Mouse (Mus musculus): ENCODE measurements around the gene Sept4. TPM values are rescaled to one million over a fixed set of nuclear protein-coding genes. Genes with fewer than 3 reads are reported as not detected.

Sept4 gene
- polyA plus RNA-seq, 1 experiment from 2014 or later, result 8.0 TPM

DNA sequence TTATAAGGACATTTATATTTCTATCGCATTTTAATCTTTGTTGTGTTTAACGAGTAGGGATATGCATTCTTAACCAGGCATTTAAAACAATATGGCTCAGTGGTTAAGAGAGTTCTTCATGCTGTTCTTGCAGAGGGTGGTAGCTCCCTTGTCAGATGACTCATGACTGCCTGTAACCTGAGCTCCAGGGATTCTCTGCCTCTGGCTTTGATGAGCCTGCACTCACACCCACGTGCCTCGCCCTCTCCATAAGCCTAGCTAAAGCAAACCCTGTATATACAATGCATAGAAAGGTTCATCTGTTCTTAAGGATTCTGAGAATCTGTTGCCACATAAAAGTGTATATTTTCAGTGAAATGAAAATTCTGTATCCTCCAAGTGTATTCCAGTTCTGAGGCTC is 54.5 kb downstream of the Sept4 start:
- no peak overlapping the region for H3K4me3 ChIP-seq (ENCODE audit: low read depth, low read length)
- H3K9me3 ChIP-seq (ENCODE audit: control insufficient read depth, low read length), result no peaks in the 10 kb centered on the region
- DNase-seq (ENCODE audit: low spot score), result no peak
- H3K36me3 ChIP-seq (ENCODE audit: control insufficient read depth, insufficient read depth, low read length), result no peaks in the 10 kb centered on the region; the same call in 1 of the 2 replicates
- H3K4me2 ChIP-seq (ENCODE audit: low read depth, low read length, severe bottlenecking), result no peak overlapping the region
- H3K4me1 ChIP-seq (replicated peaks; ENCODE audit: control insufficient read depth, insufficient read depth, low read length), result no peaks in the 10 kb centered on the region
- no peaks in the 10 kb centered on the region for H3K27me3 ChIP-seq (ENCODE audit: control insufficient read depth, insufficient read depth, low read length)
- ATAC-seq (replicated peaks; ENCODE audit: low FRiP score), result no peak
- WGBS, result 83% methylated on average over 4 of the region's 4 CpGs
- no peak overlapping the region for H3K27ac ChIP-seq (ENCODE audit: low read depth, low read length)
- no peak overlapping the region for H3K9ac ChIP-seq (ENCODE audit: low read length)

DNA sequence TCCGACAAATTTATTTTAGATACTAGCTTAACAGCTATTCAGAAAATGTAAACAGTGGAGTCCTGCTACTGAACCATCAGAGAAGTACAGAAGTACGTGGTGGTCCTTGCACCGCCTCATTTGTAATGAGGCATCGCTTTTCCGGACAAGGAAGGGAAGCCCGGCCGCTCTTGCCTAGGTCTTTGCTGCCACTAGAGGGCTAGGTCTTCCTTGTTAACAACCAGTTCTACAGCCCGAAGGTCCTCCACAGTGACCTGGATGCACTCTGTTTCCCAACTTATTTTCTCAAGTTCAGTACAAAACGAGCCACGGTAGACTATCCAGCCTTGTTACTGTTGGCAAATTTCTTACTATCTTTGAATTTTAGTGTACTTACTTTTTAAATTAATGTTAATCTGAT is 61.2 kb downstream of the Sept4 start:
- DNase-seq (ENCODE audit: low spot score), result peak; percentile 73
- Histone ChIP-seq H3K4me2 (ENCODE audit: low read depth, low read length, severe bottlenecking) (no peak overlapping the region), H3K9ac (ENCODE audit: low read length) (no peak overlapping the region), H3K4me1 (replicated peaks; ENCODE audit: control insufficient read depth, insufficient read depth, low read length) (no peaks in the 10 kb centered on the region), H3K36me3 (ENCODE audit: control insufficient read depth, insufficient read depth, low read length) (no peaks in the 10 kb centered on the region; the same call in 1 of the 2 replicates), H3K27me3 (ENCODE audit: control insufficient read depth, insufficient read depth, low read length) (no peaks in the 10 kb centered on the region), H3K27ac (ENCODE audit: low read depth, low read length) (no peak overlapping the region), H3K9me3 (ENCODE audit: control insufficient read depth, low read length) (no peaks in the 10 kb centered on the region), H3K4me3 (ENCODE audit: low read depth, low read length) (no peak overlapping the region)
- no peak for ATAC-seq (replicated peaks; ENCODE audit: low FRiP score)
- WGBS, result 40% methylated on average over 10 of the region's 10 CpGs

DNA sequence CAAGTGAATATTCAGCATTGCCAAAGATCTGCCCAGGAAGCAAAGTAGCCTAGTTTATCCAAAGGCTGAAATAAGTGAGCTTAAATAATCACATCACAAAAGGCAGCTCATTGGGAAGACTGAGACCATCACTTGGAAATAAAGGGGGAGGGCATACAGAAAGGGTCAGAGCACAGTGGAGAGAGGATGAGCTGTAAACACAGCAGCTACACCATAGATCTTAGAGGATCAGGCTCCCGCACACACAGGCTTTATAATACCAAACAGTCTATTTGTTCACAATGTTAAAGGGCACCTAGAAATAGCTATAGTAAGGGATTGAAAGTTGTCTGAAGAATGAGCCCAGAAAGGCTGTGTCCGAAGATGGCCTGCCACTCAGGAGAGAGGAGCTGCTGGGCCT is 70.1 kb downstream of the Sept4 start:
- Histone ChIP-seq H3K36me3 (ENCODE audit: control insufficient read depth, insufficient read depth, low read length) (no peaks in the 10 kb centered on the region), H3K4me3 (ENCODE audit: low read depth, low read length) (peak overlapping the region; percentile 37), H3K9ac (ENCODE audit: low read length) (peak overlapping the region; percentile 74), H3K4me2 (ENCODE audit: low read depth, low read length, severe bottlenecking) (peak overlapping the region; percentile 82), H3K9me3 (ENCODE audit: control insufficient read depth, low read length) (no peaks in the 10 kb centered on the region), H3K4me1 (replicated peaks; ENCODE audit: control insufficient read depth, insufficient read depth, low read length) (peaks cover 3% of the 10 kb centered on the region; the same call in 1 of the 2 replicates), H3K27me3 (ENCODE audit: control insufficient read depth, insufficient read depth, low read length) (no peaks in the 10 kb centered on the region), H3K27ac (ENCODE audit: low read depth, low read length) (no peak overlapping the region)
- 13% methylated on average over 2 of the region's 2 CpGs for WGBS
- ATAC-seq (replicated peaks; ENCODE audit: low FRiP score) (no peak), DNase-seq (ENCODE audit: low spot score) (no peak)

DNA sequence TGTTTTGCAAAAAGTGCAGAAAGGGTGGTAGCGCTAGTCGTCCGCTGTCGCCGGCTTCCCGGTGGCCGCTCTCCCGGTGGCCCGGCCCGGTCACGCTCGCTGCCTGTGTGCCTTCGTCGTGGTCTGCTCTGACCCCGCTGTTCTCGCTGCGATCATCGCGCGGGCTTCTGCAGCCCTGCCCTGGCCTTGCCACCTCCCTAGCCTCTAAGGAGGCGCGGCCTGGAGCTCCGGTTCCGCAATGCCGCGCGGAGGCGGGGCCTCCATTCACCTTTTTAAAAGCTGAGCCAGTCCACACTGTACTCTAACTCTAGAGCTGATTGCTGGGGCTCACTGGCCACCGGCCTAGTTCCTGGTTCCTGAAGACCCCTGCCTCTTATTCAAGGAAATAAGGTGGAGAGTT is 70.5 kb downstream of the Sept4 start:
- no peak overlapping the region for H3K27ac ChIP-seq (ENCODE audit: low read depth, low read length)
- H3K9me3 ChIP-seq (ENCODE audit: control insufficient read depth, low read length), result no peaks in the 10 kb centered on the region
- peak overlapping the region; percentile 37 for H3K4me3 ChIP-seq (ENCODE audit: low read depth, low read length)
- WGBS, result under 1% methylated on average over 29 of the region's 29 CpGs
- no peaks in the 10 kb centered on the region for H3K36me3 ChIP-seq (ENCODE audit: control insufficient read depth, insufficient read depth, low read length)
- H3K4me1 ChIP-seq (replicated peaks; ENCODE audit: control insufficient read depth, insufficient read depth, low read length), result peaks cover 3% of the 10 kb centered on the region; the same call in 1 of the 2 replicates
- peak overlapping the region; percentile 74 for H3K9ac ChIP-seq (ENCODE audit: low read length)
- H3K4me2 ChIP-seq (ENCODE audit: low read depth, low read length, severe bottlenecking), result peak overlapping the region; percentile 82
- no peaks in the 10 kb centered on the region for H3K27me3 ChIP-seq (ENCODE audit: control insufficient read depth, insufficient read depth, low read length)
- DNase-seq (ENCODE audit: low spot score), result peak; percentile 79
- peak; percentile 67 for ATAC-seq (replicated peaks; ENCODE audit: low FRiP score)

Other genes starting within 250 kb of the Sept4 start
- gene Ppm1e, start 209.9 kb upstream of the Sept4 start, polyA plus RNA-seq (2014; fragmentation: Nextera tagmentation; extraction: Ambion mirVana), result 13.4 TPM in 2 replicates
- gene Rad51c, start 163.9 kb upstream of the Sept4 start, polyA plus RNA-seq (2014; fragmentation: Nextera tagmentation; extraction: Ambion mirVana), result 12.8 and 14.6 TPM in 2 replicates
- 0.33 and 0.61 TPM in 2 replicates for gene Tex14, start 163.8 kb upstream of the Sept4 start, polyA plus RNA-seq (2014; fragmentation: Nextera tagmentation; extraction: Ambion mirVana)
- not detected in 2 replicates for gene Gm11492, start 2.2 kb upstream of the Sept4 start, polyA plus RNA-seq (2014; fragmentation: Nextera tagmentation; extraction: Ambion mirVana)
- gene Mtmr4, start 23.3 kb downstream of the Sept4 start, polyA plus RNA-seq (2014; fragmentation: Nextera tagmentation; extraction: Ambion mirVana), result 72.2 and 75.6 TPM in 2 replicates
- 0.37 and 0.52 TPM in 2 replicates for gene Hsf5, start 48.3 kb downstream of the Sept4 start, polyA plus RNA-seq (2014; fragmentation: Nextera tagmentation; extraction: Ambion mirVana)
- gene Rnf43, start 93.8 kb downstream of the Sept4 start, polyA plus RNA-seq (2014; fragmentation: Nextera tagmentation; extraction: Ambion mirVana), result 1.5 and 1.9 TPM in 2 replicates
- 132 and 133 TPM in 2 replicates for gene Supt4a, start 168.6 kb downstream of the Sept4 start, polyA plus RNA-seq (2014; fragmentation: Nextera tagmentation; extraction: Ambion mirVana)
- gene Tspoap1, start 191.6 kb downstream of the Sept4 start, polyA plus RNA-seq (2014; fragmentation: Nextera tagmentation; extraction: Ambion mirVana), result 18.8 and 19.9 TPM in 2 replicates
- gene Mpo, start 224.7 kb downstream of the Sept4 start, polyA plus RNA-seq (2014; fragmentation: Nextera tagmentation; extraction: Ambion mirVana), result 3.6 and 3.9 TPM in 2 replicates

All from forebrain, embryonic 11.5 days (tissue).